Mouse (Mus musculus) gastrocnemius, postnatal 25 days (tissue): ENCODE results near the gene Ciita. TPM values are rescaled to one million over a fixed set of nuclear protein-coding genes. Genes with fewer than 3 reads are reported as not detected.
A peak's percentile ranks its signal among the peaks of the same experiment; 100 is the strongest.

Experiments used
- DNase-seq: peaks from one replicate; pipeline ENCODE4 v3.0.0; 2022
- long read RNA-seq, 2 experiments: library from polyadenylated mRNA; stranded (forward); transcript quantifications; one replicate each; pipeline ENCODE4 v2.0.0; 2021
- total RNA-seq, 2 experiments: library from RNA; stranded (reverse); gene quantifications; 1 replicate in 1 of 2; 2 replicates in 1 of 2; pipeline ENCODE4 v1.2.3; 2021

Gene Ciita
- under 1 TPM; 0.11 to 0.13 TPM for total RNA-seq
- long read RNA-seq, experiment 1: 0 reads
- long read RNA-seq, experiment 2: 0 reads

GRCm38 (mm10) chr16:10479857-10480256 is at the start of gene Ciita:
TSS of gene Ciita (plus strand) at chr16:10480059.
- DNase-seq: no peak

GRCm38 (mm10) chr16:10431911-10432310 is 47.9 kb upstream of the Ciita start:
- no peak for DNase-seq

DNA sequence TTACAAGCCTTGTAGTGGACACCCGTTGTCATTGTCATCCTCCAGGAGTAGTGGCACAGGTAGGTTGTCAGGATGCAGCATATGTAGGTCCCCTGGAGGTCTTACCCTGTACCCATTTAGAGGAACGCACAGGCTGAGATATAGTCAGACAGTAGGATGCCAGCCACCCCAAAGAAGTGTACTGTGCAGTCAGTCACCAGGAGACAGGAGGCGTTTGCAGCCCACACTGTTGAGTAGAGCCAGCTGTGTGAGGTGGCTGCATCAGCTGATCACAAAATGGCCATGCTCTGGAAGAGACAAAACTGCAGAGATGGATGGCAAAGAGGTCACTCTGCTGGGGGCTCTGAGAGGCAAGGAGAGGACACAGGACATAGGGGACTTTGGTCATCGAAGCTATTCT is 47.5 kb upstream of the Ciita start:
- DNase-seq: no peak

GRCm38 (mm10) chr16:10433344-10433743 is 46.5 kb upstream of the Ciita start:
- DNase-seq: no peak

DNA sequence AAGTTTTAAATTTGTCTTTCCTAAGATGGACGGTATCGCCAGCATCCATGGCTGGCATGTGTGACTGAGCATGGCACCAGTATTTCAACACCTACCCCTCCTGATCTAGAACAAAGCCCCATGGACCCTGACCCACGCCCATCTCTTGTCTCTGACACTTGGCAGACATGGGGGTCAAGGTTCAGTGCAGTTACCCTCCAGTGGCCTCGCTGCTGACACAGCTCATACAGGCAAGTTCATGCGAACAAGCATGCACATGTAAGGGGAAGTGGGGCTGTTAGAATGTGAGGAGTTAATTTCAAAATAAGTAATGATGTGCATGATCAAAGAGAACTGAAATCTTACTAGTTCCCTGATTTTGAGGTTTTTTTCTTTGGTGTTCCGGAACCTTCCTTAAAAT is 43.7 kb upstream of the Ciita start:
- DNase-seq: no peak

DNA sequence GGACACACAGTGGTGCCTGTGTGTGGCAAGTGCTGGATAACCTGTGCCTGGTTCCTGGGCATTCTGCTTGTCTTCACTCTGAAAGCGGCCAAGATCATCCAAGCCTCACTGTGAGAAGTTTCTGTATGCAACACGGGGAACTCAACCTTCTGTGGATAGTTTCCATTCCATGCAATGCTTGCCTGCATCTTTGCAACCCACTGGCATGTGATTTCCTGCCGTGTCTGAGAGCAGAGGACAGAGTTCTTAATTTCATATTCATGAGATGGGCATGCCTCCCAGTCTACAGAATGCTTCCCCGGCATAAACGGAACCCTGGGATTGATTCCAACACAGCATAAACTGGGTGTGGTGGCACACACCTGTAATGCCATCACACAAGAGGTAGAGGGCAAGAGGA is 41.8 kb upstream of the Ciita start:
- DNase-seq: no peak

GRCm38 (mm10) chr16:10441328-10441727 is 38.5 kb upstream of the Ciita start:
- DNase-seq: no peak

DNA sequence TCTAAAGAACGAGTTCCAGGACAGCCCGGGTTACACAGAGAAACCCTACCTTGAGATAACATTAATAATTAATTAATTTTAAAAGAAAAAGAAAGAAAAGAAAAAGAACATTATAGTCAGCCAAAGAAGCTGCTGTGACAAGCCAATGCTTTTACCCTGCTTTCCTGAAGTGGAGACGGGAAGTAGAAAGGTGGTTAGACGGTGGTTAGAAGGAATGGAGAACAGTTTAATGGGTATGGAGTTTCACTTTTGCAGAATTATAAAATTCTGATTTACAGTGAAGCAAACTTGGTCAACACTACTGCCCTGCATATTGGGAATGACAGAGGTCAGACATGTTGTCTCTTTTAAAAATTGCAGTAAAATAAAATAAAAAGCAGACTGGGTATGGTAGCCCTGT is 38.1 kb upstream of the Ciita start:
- no peak for DNase-seq

DNA sequence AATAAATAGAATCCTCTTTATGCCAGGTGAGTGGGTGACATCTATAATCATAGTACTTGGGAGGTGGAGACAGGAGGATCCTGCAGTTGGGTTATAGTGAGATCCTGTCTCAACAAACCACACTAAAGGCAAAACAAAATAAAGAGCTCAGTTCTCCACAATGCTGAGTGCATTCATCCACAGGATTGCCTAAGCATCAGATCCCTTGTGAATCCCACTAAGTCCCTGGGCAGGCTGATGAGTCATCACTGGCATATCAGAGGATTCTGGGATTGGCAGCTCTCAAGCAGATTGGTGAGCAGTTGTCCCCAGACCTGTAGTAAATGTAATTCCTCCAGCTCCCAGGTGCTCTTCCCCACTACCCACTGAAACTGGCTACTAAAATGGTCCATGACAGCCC is 36.1 kb upstream of the Ciita start:
- DNase-seq: no peak

GRCm38 (mm10) chr16:10446573-10447263 is 33.1 kb upstream of the Ciita start:
- DNase-seq: no peak

- DNase-seq: peak; percentile 45
Measured at GRCm38 (mm10) chr16:10447264-10447594, 32.6 kb upstream of the Ciita start, which contains the start of gene Tvp23a. TSS of gene Tvp23a (minus strand) at chr16:10447362.

- no peak for DNase-seq
Measured at GRCm38 (mm10) chr16:10447781-10448180, 32.1 kb upstream of the Ciita start.

DNA sequence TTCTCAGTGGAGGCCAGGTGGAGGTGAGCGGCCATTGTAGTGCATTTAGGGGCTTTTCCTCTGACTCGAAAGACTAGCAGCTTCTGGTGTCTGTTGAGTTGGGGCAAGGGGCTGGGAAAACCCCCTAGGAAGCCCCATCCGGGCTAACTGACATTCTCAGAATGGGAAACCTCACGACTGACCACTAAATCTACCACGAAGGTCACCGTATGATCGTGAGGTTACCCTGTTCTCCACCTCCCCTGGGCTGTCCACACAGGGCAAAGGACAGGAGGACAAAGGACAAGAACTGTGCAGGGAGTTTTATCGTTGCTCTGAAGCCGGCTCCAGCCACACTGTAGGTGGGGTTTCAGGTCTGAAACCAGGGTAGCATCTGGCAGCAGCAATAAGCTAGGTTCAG is 30.9 kb upstream of the Ciita start:
- DNase-seq: no peak

GRCm38 (mm10) chr16:10451906-10452305 is 28.0 kb upstream of the Ciita start:
- DNase-seq: no peak

GRCm38 (mm10) chr16:10452445-10452896 is 27.4 kb upstream of the Ciita start:
- peak; percentile 55 for DNase-seq

GRCm38 (mm10) chr16:10453872-10454582 is 25.8 kb upstream of the Ciita start:
- DNase-seq: no peak

DNA sequence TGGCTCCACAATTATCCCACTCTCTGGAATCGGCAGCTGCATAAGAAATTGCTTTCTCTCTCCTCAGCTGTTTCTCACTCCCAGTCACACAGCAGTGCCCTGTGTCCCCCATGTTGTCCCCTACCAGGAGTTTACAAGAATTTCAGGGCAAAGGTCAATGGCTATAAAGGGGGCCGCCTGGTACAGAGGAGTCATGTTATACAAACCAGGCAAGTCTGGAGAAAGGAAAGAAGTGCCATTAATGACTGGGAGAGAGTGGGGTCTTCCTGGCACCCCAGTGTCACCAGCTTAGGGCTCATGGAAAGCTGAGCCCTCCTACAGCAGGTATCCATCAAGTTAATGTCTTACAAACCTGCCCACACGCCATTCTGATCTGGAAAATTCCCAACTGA is 25.3 kb upstream of the Ciita start:
- no peak for DNase-seq

DNA sequence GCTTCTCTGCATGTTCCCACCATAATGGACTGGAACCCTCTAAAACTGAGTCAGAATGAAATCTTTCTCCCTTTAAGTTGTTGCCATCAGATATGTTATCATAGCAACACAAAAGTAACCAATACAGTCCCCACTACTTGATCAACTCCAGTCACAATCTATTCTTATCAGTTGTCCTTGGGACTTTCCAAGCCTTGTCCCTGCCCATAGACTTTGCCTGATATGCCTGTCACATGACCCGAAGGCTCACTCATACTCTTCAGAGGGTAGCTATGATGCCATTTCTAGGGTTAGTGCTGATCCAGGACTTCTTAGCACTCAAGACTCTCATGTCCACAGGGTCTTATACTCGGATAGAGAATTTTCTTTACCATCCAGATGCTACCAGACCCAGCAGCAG is 19.7 kb upstream of the Ciita start:
- no peak for DNase-seq

GRCm38 (mm10) chr16:10461178-10461577 is 18.7 kb upstream of the Ciita start:
- DNase-seq: no peak

GRCm38 (mm10) chr16:10465011-10465681 is 14.7 kb upstream of the Ciita start:
- no peak for DNase-seq

DNA sequence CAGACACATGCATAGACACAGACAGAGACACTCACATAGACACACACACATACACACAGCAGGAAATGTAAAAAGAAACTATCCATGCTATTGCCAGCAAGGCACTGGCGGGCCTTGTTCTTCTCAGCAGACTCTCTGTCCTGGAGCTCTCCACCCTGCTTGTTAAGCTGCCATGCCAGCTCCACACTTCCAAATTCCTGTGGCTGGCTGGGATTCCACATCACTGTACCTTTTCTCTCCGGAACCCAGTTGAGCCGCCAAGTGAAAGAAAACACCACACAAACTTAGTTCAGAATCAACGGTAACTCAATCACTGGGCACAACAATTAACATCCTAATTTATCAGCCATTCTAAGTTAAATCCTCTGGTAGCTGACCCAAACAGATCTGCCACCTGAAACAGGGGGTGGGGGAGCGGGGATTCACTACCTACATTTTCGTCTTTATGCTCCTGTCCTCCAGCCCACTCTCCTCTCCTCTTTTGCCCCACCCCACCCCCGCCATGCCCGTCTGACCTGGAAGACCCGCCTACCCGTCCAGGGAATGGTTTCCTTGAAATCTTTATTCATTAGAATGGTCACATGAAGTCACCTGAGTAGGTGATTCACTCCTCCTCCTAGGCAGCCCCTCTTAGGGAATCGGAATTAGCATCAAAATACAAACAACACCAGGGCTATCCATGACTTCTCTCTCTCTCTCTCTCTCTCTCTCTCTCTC is 12.3 kb upstream of the Ciita start:
- DNase-seq: no peak

GRCm38 (mm10) chr16:10468201-10468600 is 11.7 kb upstream of the Ciita start:
- DNase-seq: no peak

DNA sequence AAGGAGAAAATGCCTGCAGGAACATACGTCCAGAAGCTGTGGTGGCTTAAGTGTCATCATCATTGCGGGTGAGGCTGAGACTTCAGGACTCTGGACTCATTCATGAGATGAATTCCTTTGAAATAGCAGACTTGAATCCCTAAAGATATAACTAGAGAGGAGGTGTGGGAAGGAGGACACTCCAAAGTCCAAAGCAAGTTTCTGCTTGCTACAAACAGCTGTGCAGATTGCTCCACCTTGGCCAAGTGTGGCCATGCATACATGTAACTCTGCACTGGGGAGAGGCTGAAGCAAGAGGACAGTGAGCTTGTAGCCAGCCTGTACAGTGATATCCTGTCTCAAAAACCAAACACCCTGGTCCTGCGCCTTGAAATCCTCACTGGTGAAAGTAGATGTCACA is 7.9 kb upstream of the Ciita start:
- DNase-seq: no peak
